Mouse (Mus musculus): ENCODE results near the gene Apoh.

Apoh gene

GRCm38 (mm10) chr11:108384920-108385665 is 41.9 kb downstream of the Apoh start:
- DNase-seq: peak; percentile 50

DNA sequence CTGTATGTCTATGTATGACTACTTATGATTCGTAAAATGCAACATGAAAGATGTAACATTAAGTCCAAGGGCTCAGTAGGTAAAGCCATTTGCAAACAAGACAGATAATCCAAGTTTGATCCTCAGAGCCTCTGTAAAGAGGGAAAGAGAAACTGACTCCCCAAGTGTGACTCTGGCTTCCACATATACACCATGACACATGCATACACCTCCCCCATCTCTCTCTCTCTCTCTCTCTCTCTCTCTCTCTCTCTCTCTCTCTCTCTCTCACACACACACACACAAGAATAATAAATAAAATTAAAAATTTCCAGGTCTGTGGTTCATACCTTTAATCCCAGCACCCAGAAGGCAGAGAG is 42.5 kb downstream of the Apoh start:
- no peak for DNase-seq

GRCm38 (mm10) chr11:108395061-108395460 is 51.9 kb downstream of the Apoh start:
- DNase-seq: no peak

- DNase-seq: no peak
These were observed 53.1 kb downstream of the Apoh start for GRCm38 (mm10) chr11:108396076-108396829.

DNA sequence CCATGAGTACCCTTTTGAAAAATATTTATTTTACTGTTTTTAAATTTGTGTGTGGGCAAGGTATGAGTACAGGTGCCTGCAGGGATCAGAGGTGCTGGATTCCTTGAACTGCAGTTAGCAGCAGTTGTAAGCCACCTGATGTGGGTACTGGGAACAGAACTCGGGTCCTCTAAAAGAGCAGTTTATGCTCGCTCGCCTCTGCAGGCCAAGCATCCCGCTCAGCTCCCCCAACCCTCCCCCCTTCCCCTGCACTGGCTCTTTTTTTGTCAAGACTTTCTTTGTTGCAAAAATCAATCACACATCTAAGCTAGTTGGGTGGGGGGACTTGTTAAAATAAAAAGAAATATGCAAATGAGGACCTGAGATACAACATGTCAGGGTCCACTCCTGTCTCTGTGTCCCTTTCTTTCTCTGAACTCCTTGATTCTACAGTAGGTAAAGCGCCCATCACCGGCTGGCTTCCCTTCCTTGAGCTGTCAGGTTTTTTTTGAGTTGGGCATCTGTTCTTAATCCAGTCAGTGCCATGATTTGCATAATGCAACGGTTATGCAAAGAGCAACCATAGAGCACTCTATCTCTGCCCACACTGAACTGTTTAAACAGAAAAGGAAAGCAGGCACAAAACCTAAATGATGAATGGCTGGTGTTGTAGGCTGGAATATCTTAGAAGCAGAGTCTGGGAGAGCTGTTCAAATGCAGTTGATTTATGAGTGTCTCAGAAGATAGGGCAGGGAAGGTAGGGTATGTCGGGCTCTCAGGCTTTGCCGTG is 66.9 kb downstream of the Apoh start:
- DNase-seq: no peak

- DNase-seq: no peak
These were observed 73.2 kb downstream of the Apoh start for GRCm38 (mm10) chr11:108416360-108416759.

- DNase-seq: peak; percentile 82
These were observed 75.4 kb downstream of the Apoh start for GRCm38 (mm10) chr11:108418540-108418939.

DNA sequence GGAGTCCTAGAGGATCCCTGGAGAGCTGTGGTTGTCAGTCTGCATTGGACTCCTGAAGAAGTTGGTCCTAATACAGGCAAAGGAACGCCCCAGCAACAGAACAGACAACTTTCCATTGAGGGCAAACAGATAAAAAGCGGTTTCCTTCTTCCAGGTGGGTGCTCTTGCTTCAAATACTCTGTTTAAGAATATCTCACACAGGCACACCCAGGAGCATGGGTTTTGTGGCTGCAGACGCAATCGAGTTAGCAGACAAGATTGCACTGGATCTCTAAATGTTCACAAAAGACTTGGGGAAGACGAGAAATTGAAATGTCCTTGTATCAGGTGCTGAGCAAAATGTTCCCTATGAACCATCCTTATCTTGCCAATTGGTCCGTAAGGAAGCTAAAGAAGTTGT is 76.1 kb downstream of the Apoh start:
- no peak for DNase-seq

GRCm38 (mm10) chr11:108420751-108421150 is 77.6 kb downstream of the Apoh start:
- peak; percentile 24 for DNase-seq

- DNase-seq: no peak
These were observed 80.1 kb downstream of the Apoh start for GRCm38 (mm10) chr11:108423221-108423620.

- DNase-seq: no peak
These were observed 81.0 kb downstream of the Apoh start for GRCm38 (mm10) chr11:108424111-108424510.

DNA sequence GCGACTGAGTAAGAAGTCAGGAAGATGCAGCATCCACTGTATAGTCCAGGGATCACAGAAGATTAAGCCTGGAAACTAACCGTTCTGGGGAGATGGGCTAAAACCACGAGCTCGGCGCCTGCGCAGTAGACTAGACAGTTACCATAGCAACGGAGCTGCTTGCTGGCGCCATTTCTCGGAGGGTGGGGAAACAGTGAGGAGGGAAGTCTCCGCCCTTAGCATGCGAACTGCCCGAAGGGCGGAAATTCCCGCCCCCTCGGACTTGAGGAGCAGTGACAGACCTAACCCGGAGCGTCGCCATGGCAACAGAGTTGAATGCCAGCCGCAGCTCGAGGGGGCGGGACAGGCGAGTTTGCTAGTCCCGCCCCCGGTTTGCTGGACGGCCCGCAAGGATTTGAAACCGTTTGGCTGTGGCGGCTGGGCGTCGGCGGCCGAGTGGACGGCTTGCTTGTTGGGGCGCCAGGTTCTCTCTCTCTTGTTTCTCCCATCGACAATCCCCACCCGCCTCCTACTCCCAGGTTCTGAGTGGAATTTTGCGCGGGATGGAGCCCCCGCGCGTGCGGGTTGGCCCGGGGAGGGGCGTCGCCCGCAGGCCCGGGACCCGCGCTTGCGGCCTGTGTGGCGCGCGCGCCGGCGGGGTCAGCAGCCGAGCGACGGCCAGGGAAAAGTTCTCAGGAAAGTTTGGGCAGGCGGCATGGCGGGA is 81.9 kb downstream of the Apoh start, which contains the start of gene Cep112:
Gene Cep112 (plus strand): TSS at position 304 of the 703 bp plus-strand sequence.
- peak; percentile 100 for DNase-seq

DNA sequence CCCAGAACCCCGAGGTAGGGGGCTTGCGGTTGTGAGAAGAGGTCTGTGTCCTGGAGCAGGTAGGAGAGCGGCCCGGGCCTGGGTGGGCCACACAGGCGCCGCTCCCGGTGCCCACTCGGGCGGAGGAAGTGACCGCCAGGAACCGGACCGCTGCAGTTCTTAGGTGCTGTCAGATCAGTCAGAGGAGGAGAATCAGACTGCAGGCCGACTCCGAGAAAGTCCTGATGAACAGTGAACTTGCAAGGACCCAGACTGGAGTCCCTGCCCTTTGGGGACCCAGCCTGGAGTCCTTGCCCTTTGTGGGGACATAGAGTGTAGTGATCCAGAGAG is 82.4 kb downstream of the Apoh start:
- DNase-seq: no peak

GRCm38 (mm10) chr11:108426086-108426485 is 82.9 kb downstream of the Apoh start:
- DNase-seq: peak; percentile 38

DNA sequence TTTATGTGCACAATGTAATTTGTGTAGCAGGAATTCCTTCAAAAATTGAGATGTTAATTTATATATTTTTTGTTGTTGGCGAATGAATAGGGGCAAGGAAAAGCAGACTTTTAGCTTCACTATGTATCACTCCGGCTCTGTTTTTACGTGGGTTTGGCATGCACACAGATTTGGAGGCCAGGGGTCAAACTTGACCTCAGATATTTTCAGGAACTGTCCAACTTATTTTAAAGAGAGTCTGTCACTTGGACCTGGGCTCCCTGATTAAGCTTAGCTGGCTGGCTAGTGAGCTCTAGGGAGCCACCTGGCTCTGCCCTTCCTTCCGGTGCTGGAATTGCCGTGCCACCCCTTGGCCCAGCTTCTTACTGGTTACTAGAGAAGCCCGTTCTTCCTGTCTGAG is 84.0 kb downstream of the Apoh start:
- no peak for DNase-seq

DNA sequence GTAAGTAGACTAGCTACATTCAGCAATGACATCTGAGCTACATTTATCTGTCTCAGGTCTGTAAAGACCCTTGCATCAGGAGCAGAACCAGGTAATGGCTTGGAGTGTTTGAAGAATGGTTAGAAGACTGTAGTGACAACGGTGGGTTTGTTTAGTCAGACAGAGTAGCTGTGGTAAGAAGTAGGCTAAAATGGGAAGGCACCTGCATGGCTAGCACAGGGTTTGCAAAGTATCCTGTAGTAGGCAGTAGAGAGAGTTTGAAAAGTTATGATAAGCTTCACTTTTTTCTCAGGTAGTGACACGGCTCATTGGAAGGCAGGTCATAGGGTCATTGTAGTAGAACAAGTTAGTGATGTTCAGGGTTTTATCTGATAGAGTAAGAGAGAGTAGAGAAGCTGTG is 85.9 kb downstream of the Apoh start:
- DNase-seq: no peak

DNA sequence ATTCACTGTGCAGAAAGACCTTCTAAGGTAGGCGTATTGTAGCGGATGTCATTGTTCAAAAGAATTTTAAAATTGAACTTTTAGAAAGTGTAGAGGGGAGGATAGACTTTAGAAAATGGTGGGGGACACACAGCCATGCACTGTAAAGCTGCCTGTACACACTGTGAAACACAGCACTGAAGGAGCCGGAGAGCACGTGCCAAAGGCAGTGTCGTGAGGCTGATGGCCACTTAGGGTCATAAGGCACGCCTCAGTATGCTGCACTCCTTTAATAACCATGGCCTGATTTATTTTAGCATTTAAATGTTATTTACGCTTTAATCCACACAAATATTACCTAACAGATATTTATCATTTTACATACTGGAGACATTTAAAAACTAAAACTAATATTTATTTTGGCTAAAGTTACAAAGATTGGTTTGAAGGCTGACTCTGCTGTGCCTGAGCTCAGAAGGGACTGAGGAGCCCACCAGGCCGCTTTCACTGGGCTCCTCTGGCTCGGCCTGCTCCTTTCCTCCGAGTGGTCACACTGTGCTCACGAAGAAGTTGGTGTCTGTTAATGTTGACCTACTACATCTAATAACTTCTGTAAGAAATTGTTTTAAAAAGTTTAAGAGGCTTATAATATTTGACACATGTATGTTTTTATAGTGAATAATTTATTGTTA is 100.9 kb downstream of the Apoh start:
- DNase-seq: no peak

- DNase-seq: peak; percentile 29
These were observed 104.0 kb downstream of the Apoh start for GRCm38 (mm10) chr11:108447148-108447547.

DNA sequence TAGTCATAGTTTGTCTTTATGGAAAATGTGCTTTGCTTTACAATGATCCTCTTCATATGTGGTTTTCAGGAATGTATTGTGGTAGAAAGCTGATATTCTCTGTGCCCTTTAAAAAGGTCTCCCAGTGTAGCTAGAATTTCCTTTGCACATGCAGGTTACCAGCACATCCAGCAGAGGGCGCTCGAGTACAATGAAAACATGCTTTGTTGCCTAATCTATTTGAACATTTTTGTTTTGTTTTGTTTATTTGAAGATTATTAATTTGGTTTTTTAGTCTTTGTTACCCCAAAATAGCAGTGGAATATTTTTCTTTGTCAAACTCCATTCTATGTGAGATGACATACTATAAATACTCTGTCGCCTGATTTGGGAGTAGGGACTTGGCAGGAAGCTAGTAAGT is 106.7 kb downstream of the Apoh start:
- DNase-seq: peak; percentile 73

- no peak for DNase-seq
These were observed 116.4 kb downstream of the Apoh start for GRCm38 (mm10) chr11:108459599-108459998.

Measured in retina, postnatal 1 day (tissue).